Mouse (Mus musculus) bone marrow macrophage, adult 2 months (primary cell): Measurements from ENCODE around the gene Olfr550.

Source experiments
- CTCF ChIP-seq: IDR thresholded peaks from 2 replicates; pipeline ENCODE4 v1.5.1; 2012; ENCODE audit warnings: low read depth, mild to moderate bottlenecking, low read length, moderate library complexity
- POLR2A ChIP-seq: IDR thresholded peaks from 2 replicates; pipeline ENCODE4 v1.6.1; 2012; ENCODE audit warnings: mild to moderate bottlenecking, low read depth, low read length, borderline replicate concordance

DNA sequence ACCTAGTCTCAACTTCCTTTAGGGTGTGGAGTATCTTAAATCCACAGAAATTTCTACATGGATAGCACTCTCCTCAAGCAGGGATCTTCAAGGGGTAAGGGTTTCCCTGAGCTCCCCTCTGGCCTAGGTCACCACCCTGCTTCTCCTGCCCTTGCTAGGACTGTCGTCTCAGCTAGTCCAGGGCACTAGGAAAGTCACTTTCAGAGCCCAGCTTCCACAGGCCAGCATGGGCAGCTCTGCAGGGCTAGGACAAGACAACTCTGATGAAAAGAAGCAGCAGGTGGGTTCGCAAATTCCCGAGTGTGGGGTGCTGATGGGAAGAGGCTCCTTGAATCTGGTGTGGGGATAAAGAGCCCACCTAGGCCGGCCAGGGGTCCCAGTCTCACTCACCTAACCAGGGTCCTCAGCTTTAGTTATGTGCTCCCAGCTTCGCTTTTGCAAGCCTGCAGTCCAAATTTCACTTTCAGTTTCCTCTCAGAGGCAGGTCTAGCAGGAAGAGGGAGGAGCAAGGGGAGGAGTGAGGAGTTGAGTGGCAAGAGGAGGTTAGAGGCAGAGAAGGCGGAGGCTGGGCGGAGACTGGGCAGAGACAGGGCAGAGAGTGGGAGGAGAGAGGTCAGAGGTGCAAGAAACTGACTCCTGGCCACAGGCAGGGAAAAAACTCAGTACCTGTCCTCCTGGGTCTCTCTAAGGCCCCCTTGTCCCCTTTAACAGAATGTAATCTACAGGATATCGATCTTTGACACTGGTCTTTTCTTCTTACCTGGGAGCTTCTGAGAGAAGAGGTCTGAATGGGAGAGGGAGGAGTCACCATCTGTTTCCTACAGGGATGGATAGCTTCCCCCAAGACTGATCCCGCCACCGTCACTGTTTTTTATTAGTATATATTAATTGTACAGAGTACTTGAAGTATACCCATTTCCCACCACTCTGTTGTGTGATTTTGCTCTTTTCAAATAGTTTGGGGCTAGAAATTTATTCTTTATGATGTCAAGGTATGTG is 5.9 kb upstream of the Olfr550 start, which contains the start of gene Trim21:
- no peak for TF ChIP-seq POLR2A
- no peak for TF ChIP-seq CTCF
